Mouse (Mus musculus) left cerebral cortex, adult 8-10 months (tissue): Measurements from ENCODE around the gene 4931406C07Rik. TPM values are rescaled to one million over a fixed set of nuclear protein-coding genes. Genes with fewer than 3 reads are reported as not detected.

Experiments used
- DNase-seq, 2 experiments: peaks; one replicate each; pipeline ENCODE4 v3.0.0; 2022; ENCODE audit warnings: low spot score in 2 of 2
- total RNA-seq, 4 experiments: library from RNA; stranded (reverse); gene quantifications; 2 replicates each; pipeline ENCODE4 v1.2.4; 2022

Gene 4931406C07Rik
- total RNA-seq, 4 experiments from 2014 or later: 20.0 to 22.6 (median 21.8) TPM

DNA sequence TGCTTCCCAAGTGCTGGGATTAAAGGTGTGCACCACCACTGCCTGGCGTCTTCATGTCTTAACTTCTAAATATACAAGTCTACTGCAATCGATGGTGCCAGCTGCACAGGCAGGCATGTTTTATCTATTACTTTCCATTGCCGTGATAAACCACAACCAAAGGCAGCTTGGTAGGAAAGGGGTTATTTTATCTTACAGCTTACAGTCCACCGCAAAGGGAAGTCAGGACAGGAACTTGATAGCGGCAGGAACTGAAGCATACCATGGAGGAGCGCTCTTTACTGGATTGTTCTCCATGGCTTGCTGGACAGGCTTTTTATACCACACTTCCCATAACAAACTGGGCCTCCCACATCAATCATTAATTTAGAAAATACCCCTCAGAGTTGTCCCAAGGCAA is 17.0 kb downstream of the 4931406C07Rik start:
- DNase-seq: no peak

DNA sequence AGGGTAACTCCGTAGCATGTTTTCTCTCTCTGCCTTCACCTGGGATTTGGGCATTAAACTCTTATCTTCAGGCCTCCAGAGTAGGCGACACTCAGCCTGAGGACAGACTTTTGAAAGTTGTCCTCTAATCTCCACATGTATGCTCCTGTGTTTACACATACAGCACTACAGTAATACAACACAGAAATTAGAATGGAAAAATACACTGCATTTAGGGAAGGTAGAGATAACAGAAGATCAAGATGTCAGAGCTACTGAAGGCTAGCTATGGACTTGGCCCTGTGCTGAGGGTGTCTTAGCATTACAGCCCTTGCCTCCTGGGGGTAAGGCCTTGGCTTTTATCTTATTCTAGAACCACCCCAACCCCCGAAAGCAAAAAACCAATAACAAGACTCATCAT is 17.8 kb downstream of the 4931406C07Rik start:
- no peak for DNase-seq

DNA sequence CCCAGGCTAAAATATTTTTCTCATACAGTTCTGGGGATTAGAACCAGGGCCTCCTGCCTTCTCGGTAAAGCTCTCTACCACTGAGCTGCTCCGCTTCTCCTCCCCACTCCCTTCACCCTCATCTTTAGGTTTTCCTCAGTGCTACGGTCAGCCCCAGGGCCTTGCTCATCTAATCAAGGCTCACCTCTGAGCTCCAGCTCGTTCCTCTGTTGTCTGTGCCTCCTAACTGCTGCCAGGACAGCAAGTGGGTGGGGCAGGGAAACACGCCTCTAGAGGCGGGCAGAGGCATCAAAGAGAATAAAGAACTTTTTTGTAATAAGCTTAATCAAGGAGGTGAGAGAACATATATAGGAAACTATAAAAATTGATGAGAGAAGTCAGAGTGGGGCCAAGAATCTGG is 18.4 kb downstream of the 4931406C07Rik start:
- no peak for DNase-seq

- no peak for DNase-seq
These were observed 20.8 kb downstream of the 4931406C07Rik start for GRCm38 (mm10) chr9:15285443-15285842.

GRCm38 (mm10) chr9:15280491-15280879 is 25.8 kb downstream of the 4931406C07Rik start:
- no peak for DNase-seq

DNA sequence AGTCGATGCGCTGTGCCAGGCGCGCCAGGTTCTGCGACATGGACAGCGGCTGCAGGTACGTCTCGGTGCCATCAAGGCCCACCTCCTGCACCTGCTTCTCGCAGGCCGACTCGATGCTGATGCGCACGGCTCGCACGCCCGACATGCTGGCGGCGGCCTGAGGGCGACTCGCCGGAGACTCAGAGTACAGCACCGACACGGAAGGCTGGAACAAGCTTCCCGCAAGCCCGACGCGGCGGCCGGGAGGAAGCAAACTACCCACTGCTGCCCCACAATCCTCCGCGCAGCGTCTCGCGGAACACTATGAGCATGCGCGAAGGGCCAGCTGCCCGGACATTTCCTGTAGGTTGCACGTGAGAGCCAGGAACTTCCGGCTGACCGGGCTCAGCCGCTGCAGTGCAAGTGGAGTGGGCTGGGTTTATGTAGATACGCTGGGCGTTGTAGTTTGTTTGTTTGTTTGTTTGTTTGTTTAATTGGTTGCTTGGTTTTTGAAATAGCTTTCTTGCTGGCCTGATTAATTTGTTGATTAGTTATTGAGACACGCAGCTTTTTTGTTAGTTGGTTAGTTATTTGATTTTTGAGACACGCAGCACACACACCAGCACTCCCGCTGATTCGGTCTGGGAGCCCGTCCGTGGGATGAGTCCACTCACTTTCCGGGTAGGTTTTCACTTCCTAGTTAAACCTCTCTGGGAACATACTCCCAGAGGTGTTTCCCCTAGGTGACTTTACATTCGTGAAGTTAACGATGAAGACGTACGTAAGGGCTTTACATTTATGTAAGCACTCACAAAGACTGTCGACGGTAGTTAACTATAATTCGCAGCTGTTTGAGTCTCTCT is 26.4 kb downstream of the 4931406C07Rik start, which contains the start of gene Med17:
Gene Med17, minus strand, starts transcription at position 283 of the 842 bp plus-strand sequence.
- peak; percentile 87 to 91 for DNase-seq

- DNase-seq: no peak
These were observed 27.1 kb downstream of the 4931406C07Rik start for GRCm38 (mm10) chr9:15279139-15279648.

- DNase-seq: no peak
These were observed 27.9 kb downstream of the 4931406C07Rik start for GRCm38 (mm10) chr9:15278343-15278742.

DNA sequence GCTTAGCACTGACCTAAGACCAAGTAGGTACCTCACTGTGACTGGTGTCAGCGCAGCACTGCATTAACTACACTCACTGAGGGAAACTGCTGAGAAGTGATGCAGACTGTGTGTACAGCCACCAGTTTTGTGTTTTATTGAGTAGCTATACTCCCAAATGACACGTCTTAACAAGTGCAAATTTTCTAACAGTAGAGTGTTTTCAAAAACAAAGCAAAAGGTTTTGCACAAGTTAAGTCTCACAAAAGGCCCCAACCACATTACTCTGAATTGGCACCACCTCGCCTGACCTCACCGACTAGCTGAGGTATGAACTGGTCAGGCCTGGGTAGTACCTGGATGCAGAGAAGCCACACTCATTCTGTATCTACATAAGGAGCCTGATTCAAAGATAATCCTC is 29.4 kb downstream of the 4931406C07Rik start:
- no peak for DNase-seq

DNA sequence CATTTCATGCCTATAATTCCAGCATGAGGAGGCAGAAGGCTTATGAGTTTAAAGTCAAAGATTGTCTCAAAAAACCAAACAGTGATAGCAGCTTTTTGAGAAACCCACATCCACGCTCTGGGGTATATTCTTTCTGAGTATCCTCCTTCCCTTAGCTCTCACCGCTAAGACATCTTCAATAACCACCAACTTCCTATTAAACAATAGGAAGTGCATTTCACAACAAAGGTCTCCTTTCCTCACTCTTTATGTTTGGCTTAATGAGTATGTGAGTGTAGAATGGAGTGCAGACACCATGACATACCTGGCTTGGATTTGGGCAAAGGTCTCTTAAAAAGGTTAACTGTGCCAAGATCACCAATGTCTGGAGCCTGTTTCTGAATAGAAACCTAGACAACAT is 32.3 kb downstream of the 4931406C07Rik start:
- no peak for DNase-seq

DNA sequence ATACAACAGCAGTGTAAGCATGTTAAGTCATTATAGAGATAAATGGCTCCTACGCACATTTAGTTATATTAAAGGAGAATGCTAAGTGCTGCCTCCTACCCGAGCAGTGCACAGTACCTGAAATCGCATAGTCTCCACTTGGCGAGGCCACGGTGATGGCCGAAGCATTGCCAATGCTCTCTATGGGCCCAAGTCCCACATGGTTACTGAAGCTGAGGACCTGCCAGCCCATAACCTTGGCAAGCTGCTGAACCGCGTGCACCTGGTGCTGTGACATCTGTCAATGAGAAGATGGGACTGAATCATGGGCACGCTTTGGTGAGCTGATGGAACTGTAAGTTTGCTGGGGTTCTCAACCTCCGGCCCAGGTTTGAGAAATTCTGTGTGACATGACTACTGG is 42.8 kb downstream of the 4931406C07Rik start:
- no peak for DNase-seq

DNA sequence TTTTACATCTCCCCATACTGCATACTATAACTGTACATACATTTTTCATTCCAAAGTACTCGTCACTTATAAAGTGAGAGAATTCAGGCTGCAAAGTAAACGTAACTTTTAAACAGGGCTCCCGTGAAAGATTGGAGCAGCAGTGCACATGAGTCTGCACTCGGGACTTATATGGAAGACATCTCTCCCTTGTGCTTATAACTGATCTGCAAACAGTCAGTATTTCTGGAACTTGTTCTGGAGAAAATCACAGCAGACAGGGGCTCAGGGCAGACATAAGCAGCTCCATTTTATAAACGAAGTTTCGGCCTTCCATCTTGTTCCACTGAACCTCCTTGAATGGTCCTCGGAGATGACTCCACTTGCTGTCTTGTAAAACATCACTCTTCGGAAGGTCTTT is 44.3 kb downstream of the 4931406C07Rik start:
- DNase-seq: no peak

DNA sequence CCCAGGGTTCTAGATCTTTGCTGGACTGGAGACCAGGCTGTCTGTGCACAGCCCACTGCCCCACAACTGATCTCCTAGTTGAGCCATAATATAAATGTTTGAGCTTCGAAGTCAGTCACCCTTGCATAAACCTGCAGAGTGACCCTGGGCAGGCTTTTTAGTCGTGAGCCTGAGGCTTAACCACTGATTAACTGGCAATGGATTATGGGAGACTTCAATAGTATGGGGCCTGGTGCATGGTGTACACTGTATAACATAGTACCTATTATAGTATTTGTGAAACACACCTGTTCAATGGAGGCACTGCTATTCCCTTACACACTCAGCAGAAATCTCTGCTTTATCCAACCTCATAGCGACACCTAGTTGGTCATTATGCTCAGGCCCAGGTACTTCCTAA is 50.0 kb downstream of the 4931406C07Rik start:
- DNase-seq: no peak

DNA sequence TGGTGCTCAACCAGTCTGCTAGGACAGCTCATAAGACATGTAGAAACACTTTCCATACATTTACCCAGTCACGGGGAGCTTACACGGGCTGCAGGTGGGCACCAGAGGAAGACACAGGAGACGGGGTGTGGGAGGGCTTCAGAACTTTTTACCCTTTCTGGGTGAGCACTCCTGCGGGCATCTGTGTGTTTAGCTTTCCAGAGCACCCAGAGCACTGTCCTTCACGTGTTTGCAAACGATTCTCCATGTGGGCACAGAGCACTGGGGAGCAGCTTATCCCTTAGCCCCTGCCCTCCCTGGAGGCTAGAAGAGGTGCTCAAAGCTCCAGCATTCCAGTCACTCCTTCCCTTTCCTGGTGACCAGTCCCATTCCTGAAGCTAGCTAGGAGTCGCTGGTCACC is 51.7 kb downstream of the 4931406C07Rik start:
- DNase-seq: no peak

DNA sequence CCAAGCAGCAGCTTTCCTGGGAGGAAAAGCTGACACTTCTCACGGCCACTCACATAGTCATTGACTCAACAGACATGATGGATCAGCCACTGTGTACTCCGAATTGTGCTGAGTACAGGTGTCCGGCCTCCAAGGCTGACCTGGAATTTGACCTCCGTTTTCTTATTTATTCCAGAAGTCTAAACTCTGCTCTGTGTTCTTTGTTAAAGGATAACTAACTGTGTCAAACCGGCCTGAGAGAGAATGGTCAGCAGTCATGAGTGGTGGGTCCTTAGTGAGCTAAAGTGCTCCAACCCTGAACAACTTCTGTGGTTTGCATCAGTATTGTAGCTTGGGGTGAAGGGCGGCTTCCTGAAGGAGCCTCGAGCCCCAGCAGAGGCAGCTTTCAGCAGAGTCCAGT is 54.1 kb downstream of the 4931406C07Rik start:
- DNase-seq: no peak

DNA sequence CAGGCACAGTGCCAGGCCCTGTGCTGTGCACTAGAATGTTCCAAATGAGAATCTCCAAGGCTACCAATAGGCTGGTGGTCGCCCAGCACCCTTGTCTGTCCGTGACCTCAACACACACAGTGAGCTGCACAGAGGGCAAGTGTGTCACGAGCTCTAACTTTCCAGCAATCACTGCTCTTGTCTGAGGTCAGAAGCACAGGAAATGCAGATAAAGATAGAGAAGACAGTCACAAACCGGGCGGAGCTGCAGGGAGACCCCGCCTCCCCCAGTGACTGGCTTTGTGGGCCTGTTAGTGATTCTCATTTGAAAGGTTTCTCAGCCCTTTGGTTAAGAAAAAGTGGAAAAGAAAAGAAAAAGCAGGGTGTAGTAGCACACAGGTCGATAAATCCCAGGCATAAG is 55.9 kb downstream of the 4931406C07Rik start:
- DNase-seq: no peak

DNA sequence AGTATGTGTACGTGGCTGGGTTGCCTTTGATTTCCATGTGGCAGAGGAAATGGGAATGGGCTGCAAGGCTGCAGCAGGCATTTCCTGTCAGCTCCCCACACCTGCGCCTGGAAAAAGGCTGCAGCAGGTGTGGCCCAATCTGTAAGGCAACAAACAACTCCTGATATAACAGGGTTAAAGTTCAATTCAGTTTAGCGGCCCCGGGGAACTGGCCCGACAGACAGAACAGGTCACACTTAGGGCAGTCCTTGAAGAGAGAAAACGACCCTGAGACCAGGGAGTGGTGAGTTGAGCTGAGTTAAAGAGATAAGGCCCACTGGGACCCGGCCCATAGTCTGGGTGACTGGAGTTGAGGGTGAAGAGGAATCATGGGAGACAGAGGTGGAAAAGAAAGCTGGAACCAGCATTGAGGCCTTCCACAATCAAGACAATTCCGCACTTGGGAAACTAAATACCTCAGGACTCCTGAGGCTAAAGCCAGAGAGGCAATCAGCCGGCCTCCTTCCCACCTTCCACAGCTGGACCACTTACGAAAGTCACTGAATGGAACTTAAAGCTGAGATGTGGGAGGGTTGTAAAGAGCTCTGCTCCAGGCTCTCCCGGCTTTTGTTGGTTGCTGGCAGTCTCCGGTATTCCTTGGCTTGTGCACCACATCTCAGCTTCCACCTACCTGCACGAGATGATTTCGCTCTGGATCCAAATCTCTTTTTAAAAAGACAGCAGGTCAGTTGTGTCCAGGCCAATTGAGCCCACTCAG is 60.8 kb downstream of the 4931406C07Rik start:
- DNase-seq: no peak

DNA sequence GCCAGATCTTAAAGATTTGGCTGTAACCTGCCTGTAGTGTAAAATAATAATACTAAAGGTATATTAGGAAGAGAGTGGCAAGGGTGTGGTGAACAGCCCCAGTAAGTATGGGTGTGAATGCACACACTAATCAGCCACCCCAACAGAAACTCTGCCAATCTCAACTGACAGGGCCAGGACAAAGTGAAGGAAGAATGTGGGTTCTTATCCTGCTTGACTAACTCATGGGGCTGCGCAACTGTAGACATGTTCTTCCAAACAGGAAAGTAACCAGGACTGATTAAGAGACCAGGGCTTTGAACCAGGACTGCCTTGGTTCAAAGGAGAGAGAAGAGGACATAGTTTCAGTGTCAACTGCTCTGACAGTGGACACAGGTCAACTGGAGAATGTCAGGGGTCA is 64.1 kb downstream of the 4931406C07Rik start:
- no peak for DNase-seq

- DNase-seq: no peak
These were observed 64.7 kb downstream of the 4931406C07Rik start for GRCm38 (mm10) chr9:15241596-15241939.

- DNase-seq: no peak
These were observed 65.2 kb downstream of the 4931406C07Rik start for GRCm38 (mm10) chr9:15240863-15241595.

DNA sequence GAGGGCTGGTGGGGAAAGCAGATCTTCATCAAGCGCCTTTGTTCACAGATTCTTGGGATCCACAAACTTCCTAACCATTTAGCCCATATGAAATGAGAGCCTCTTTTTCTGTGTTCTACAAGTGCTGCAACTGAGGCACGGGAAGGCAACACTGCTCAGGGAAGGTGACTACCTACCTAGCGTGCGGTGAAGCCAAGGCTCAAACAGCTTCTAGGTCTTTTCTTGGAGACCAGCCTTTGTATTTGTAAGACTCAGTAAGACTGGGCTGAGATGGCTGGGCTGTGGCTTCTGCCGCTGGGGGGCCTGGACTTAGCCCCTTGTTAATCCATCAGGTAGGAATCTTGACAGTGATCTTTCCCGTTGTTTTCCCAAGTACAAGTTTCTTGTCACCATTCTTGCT is 66.2 kb downstream of the 4931406C07Rik start:
- no peak for DNase-seq
